14 mouse cellular contexts compared by ENCODE assay signal in genomic region chr14:120352136-120352843, GRCm38 (mm10).
DNase-seq lines count a peak whose midpoint lies in the region; ATAC-seq lines count a peak whose summit lies in the region.
"Had no signal": no experiment of that assay in that cellular context is flagged by ENCODE, and none has a peak within 500 bp of the region (broad histone marks: within the 10 kb centered on the region; RNA-seq: fewer than 3 reads in every experiment).

No protein-coding gene starts in this region.

- intact Hi-C loops in heart, postnatal 25 days (cut with DNase I), result loop anchor here (5.0 kb wide), 1 partner anchor 75 kb away; the partner anchor contains the start of gene Mbnl2

- WGBS in heart, embryonic 15.5 days, result 36% methylated on average over 14 of the region's 14 CpGs
- 86% methylated on average over 14 of the region's 14 CpGs for WGBS in midbrain, embryonic 11.5 days
- 91% methylated on average over 14 of the region's 14 CpGs for WGBS in midbrain, embryonic 14.5 days
- WGBS in intestine, embryonic 15.5 days, result 48% methylated on average over 14 of the region's 14 CpGs
- WGBS in forebrain, embryonic 14.5 days, result 82% methylated on average over 14 of the region's 14 CpGs

- H3K27ac ChIP-seq in heart, embryonic 15.5 days, result peak overlapping the region; percentile 93
- H3K27ac ChIP-seq in midbrain, embryonic 11.5 days (ENCODE audit: low read depth, low read length), result no peak overlapping the region
- H3K27ac ChIP-seq in midbrain, embryonic 14.5 days (replicated peaks; ENCODE audit: low read depth, low read length), result no peak overlapping the region
- 0 out of 2 replicates have a peak overlapping the region, but pooled peaks have one; percentile 17 for H3K27ac ChIP-seq in intestine, embryonic 15.5 days
- no peak overlapping the region for H3K27ac ChIP-seq in forebrain, embryonic 14.5 days (ENCODE audit: low read depth, low read length)
- H3K27ac ChIP-seq: forebrain, embryonic 10.5 days; left cerebral cortex, adult 2 months; macrophage had no signal

- no peak overlapping the region for H3K4me3 ChIP-seq in heart, embryonic 15.5 days
- no peak overlapping the region for H3K4me3 ChIP-seq in midbrain, embryonic 11.5 days (ENCODE audit: low read depth, low read length)
- no peak overlapping the region for H3K4me3 ChIP-seq in midbrain, embryonic 14.5 days (replicated peaks; ENCODE audit: low read depth, low read length)
- no peak overlapping the region for H3K4me3 ChIP-seq in intestine, embryonic 15.5 days (replicated peaks)
- H3K4me3 ChIP-seq in forebrain, embryonic 14.5 days (ENCODE audit: low read depth, low read length), result no peak overlapping the region
- H3K4me3 ChIP-seq: forebrain, embryonic 10.5 days; left cerebral cortex, adult 2 months had no signal

- no peak overlapping the region for H3K9ac ChIP-seq in heart, embryonic 15.5 days
- H3K9ac ChIP-seq in midbrain, embryonic 11.5 days (ENCODE audit: low read length), result no peak overlapping the region
- H3K9ac ChIP-seq in midbrain, embryonic 14.5 days (replicated peaks; ENCODE audit: low read length), result no peak overlapping the region
- H3K9ac ChIP-seq in intestine, embryonic 15.5 days, result no peak overlapping the region
- H3K9ac ChIP-seq in forebrain, embryonic 14.5 days (ENCODE audit: low read length), result no peak overlapping the region

- H3K4me2 ChIP-seq in heart, embryonic 15.5 days, result peak overlapping the region; percentile 43
- H3K4me2 ChIP-seq in midbrain, embryonic 11.5 days, result no peak overlapping the region
- H3K4me2 ChIP-seq in midbrain, embryonic 14.5 days (ENCODE audit: low read length), result no peak overlapping the region
- no peak overlapping the region for H3K4me2 ChIP-seq in intestine, embryonic 15.5 days (replicated peaks)
- H3K4me2 ChIP-seq in forebrain, embryonic 14.5 days (ENCODE audit: low read length), result no peak overlapping the region

- H3K9me3 ChIP-seq in heart, embryonic 15.5 days (replicated peaks), result no peaks in the 10 kb centered on the region
- H3K9me3 ChIP-seq in midbrain, embryonic 11.5 days (ENCODE audit: control insufficient read depth, low read length), result no peaks in the 10 kb centered on the region
- no peaks in the 10 kb centered on the region for H3K9me3 ChIP-seq in midbrain, embryonic 14.5 days (ENCODE audit: control insufficient read depth, low read length)
- no peaks in the 10 kb centered on the region for H3K9me3 ChIP-seq in intestine, embryonic 15.5 days
- H3K9me3 ChIP-seq in forebrain, embryonic 14.5 days (replicated peaks; ENCODE audit: control insufficient read depth, low read length), result no peaks in the 10 kb centered on the region

- DNase-seq in heart, postnatal 25 days (ENCODE audit: low spot score), result no peak
- DNase-seq in midbrain, embryonic 11.5 days (ENCODE audit: low spot score, missing footprints), result peak; percentile 69
- no peak for DNase-seq in midbrain, embryonic 14.5 days
- peak; percentile 40 for DNase-seq in naive thymus-derived CD4-positive, alpha-beta T cell, adult 2 months (ENCODE audit: low read depth)
- no peak for DNase-seq in forebrain, embryonic 14.5 days (ENCODE audit: low spot score)
- no peak for DNase-seq in urinary bladder, postnatal 4 days (ENCODE audit: low spot score in 2 of 2)
- DNase-seq: cerebellum, postnatal 14 days; gastrocnemius, postnatal 10 days; kidney, adult 18-20 months had no signal

- no peaks in the 10 kb centered on the region for H3K27me3 ChIP-seq in heart, embryonic 15.5 days
- 0 out of 2 replicates have a peak, but pooled peaks cover 3% of the 10 kb centered on the region for H3K27me3 ChIP-seq in midbrain, embryonic 11.5 days (ENCODE audit: control insufficient read depth, insufficient read depth, low read length)
- H3K27me3 ChIP-seq in midbrain, embryonic 14.5 days (ENCODE audit: control insufficient read depth, insufficient read depth, low read length), result no peaks in the 10 kb centered on the region
- H3K27me3 ChIP-seq in intestine, embryonic 15.5 days (replicated peaks), result no peaks in the 10 kb centered on the region
- H3K27me3 ChIP-seq in forebrain, embryonic 14.5 days (replicated peaks; ENCODE audit: control insufficient read depth, insufficient read depth, low read length), result no peaks in the 10 kb centered on the region

- H3K4me1 ChIP-seq in heart, embryonic 15.5 days (replicated peaks), result peaks cover 71% of the 10 kb centered on the region
- H3K4me1 ChIP-seq in midbrain, embryonic 11.5 days (ENCODE audit: control insufficient read depth, insufficient read depth, low read length), result peaks cover 7% of the 10 kb centered on the region
- peaks cover 14% of the 10 kb centered on the region for H3K4me1 ChIP-seq in midbrain, embryonic 14.5 days (ENCODE audit: control insufficient read depth, insufficient read depth, low read length)
- peaks cover 36% of the 10 kb centered on the region for H3K4me1 ChIP-seq in intestine, embryonic 15.5 days (replicated peaks)
- H3K4me1 ChIP-seq in forebrain, embryonic 14.5 days (ENCODE audit: control insufficient read depth, insufficient read depth, low read length), result peaks cover 7% of the 10 kb centered on the region; the same call in 1 of the 2 replicates

- H3K36me3 ChIP-seq in heart, embryonic 15.5 days, result peaks cover 3% of the 10 kb centered on the region; the same call in 1 of the 2 replicates
- H3K36me3 ChIP-seq in midbrain, embryonic 11.5 days (ENCODE audit: control insufficient read depth, insufficient read depth, low read length), result no peaks in the 10 kb centered on the region
- H3K36me3 ChIP-seq in midbrain, embryonic 14.5 days (ENCODE audit: control insufficient read depth, insufficient read depth, low read length), result no peaks in the 10 kb centered on the region
- 0 out of 2 replicates have a peak, but pooled peaks cover 3% of the 10 kb centered on the region for H3K36me3 ChIP-seq in intestine, embryonic 15.5 days
- no peaks in the 10 kb centered on the region for H3K36me3 ChIP-seq in forebrain, embryonic 14.5 days (ENCODE audit: control insufficient read depth, insufficient read depth, low read length)

- no peak for ATAC-seq in heart, embryonic 15.5 days (replicated peaks; ENCODE audit: insufficient number of reproducible peaks, insufficient read depth, low FRiP score, low read depth)
- ATAC-seq in midbrain, embryonic 11.5 days (ENCODE audit: low FRiP score), result no peak
- no peak for ATAC-seq in midbrain, embryonic 14.5 days (ENCODE audit: low FRiP score, low TSS enrichment)
- no peak for ATAC-seq in intestine, embryonic 15.5 days
- ATAC-seq in forebrain, embryonic 14.5 days, result no peak

Comparison
In these comparisons a context has a peak if more than half of its experiments do, and no peak if none do; other contexts are left out.
1. DNase-seq: peak in midbrain, embryonic 11.5 days (single experiment) and naive thymus-derived CD4-positive, alpha-beta T cell, adult 2 months (single experiment); none in heart, postnatal 25 days (single experiment), midbrain, embryonic 14.5 days (single experiment), forebrain, embryonic 14.5 days (single experiment) and urinary bladder, postnatal 4 days (0 of 2).
2. H3K27ac ChIP-seq: peak in heart, embryonic 15.5 days (single experiment) and intestine, embryonic 15.5 days (single experiment); none in midbrain, embryonic 11.5 days (single experiment), midbrain, embryonic 14.5 days (single experiment) and forebrain, embryonic 14.5 days (single experiment).